Mouse (Mus musculus): ENCODE measurements at regions not wholly inside any gene's neighbourhood (a gene's known extent, or its start where the extent isn't known, plus 50 kb on each side); places are given as distances from the start of the nearest gene placed in this dataset.

- ATAC-seq (replicated peaks; ENCODE audit: low FRiP score), result no peak
- Histone ChIP-seq H3K27me3 (ENCODE audit: control insufficient read depth, insufficient read depth, low read length) (no peaks in the 10 kb centered on the region), H3K9ac (ENCODE audit: low read length) (no peak overlapping the region), H3K4me2 (ENCODE audit: low read depth, low read length, severe bottlenecking) (no peak overlapping the region), H3K36me3 (ENCODE audit: control insufficient read depth, insufficient read depth, low read length) (no peaks in the 10 kb centered on the region), H3K9me3 (ENCODE audit: control insufficient read depth, low read length) (no peaks in the 10 kb centered on the region), H3K4me3 (ENCODE audit: low read depth, low read length) (no peak overlapping the region), H3K4me1 (replicated peaks; ENCODE audit: control insufficient read depth, insufficient read depth, low read length) (no peaks in the 10 kb centered on the region), H3K27ac (ENCODE audit: low read depth, low read length) (no peak overlapping the region)
- WGBS, result 31% methylated on average over 5 of the region's 5 CpGs
- no peak for DNase-seq (ENCODE audit: low spot score)
Observed at GRCm38 (mm10) chr6:133904501-133904900, 50.9 kb upstream of the Kap start.

- DNase-seq (ENCODE audit: low spot score), result no peak
- H3K4me3 ChIP-seq (ENCODE audit: low read depth, low read length), result no peak overlapping the region
- H3K27ac ChIP-seq (ENCODE audit: low read depth, low read length), result no peak overlapping the region
- 89% methylated on average over 7 of the region's 7 CpGs for WGBS
- no peaks in the 10 kb centered on the region for H3K4me1 ChIP-seq (replicated peaks; ENCODE audit: control insufficient read depth, insufficient read depth, low read length)
- no peaks in the 10 kb centered on the region for H3K9me3 ChIP-seq (ENCODE audit: control insufficient read depth, low read length)
- H3K9ac ChIP-seq (ENCODE audit: low read length), result no peak overlapping the region
- H3K27me3 ChIP-seq (ENCODE audit: control insufficient read depth, insufficient read depth, low read length), result no peaks in the 10 kb centered on the region
- no peak for ATAC-seq (replicated peaks; ENCODE audit: low FRiP score)
- H3K36me3 ChIP-seq (ENCODE audit: control insufficient read depth, insufficient read depth, low read length), result no peaks in the 10 kb centered on the region
- no peak overlapping the region for H3K4me2 ChIP-seq (ENCODE audit: low read depth, low read length, severe bottlenecking)
Observed at GRCm38 (mm10) chr6:133934667-133935066, 81.1 kb upstream of the Kap start.

GRCm38 (mm10) chr6:133935671-133936070 lies 82.1 kb upstream of the Kap start:
- Histone ChIP-seq H3K4me1 (replicated peaks; ENCODE audit: control insufficient read depth, insufficient read depth, low read length) (no peaks in the 10 kb centered on the region), H3K4me3 (ENCODE audit: low read depth, low read length) (no peak overlapping the region), H3K4me2 (ENCODE audit: low read depth, low read length, severe bottlenecking) (no peak overlapping the region), H3K36me3 (ENCODE audit: control insufficient read depth, insufficient read depth, low read length) (no peaks in the 10 kb centered on the region), H3K27me3 (ENCODE audit: control insufficient read depth, insufficient read depth, low read length) (no peaks in the 10 kb centered on the region), H3K27ac (ENCODE audit: low read depth, low read length) (no peak overlapping the region), H3K9me3 (ENCODE audit: control insufficient read depth, low read length) (no peaks in the 10 kb centered on the region), H3K9ac (ENCODE audit: low read length) (no peak overlapping the region)
- ATAC-seq (replicated peaks; ENCODE audit: low FRiP score) (no peak), DNase-seq (ENCODE audit: low spot score) (no peak)
- WGBS, result 90% methylated on average over 2 of the region's 2 CpGs

GRCm38 (mm10) chr6:133959902-133960634 lies 75.4 kb upstream of the Etv6 start:
- WGBS, result 83% methylated on average over 11 of the region's 11 CpGs
- no peaks in the 10 kb centered on the region for H3K36me3 ChIP-seq (ENCODE audit: control insufficient read depth, insufficient read depth, low read length)
- H3K9me3 ChIP-seq (ENCODE audit: control insufficient read depth, low read length), result no peaks in the 10 kb centered on the region
- no peaks in the 10 kb centered on the region for H3K4me1 ChIP-seq (replicated peaks; ENCODE audit: control insufficient read depth, insufficient read depth, low read length)
- H3K27ac ChIP-seq (ENCODE audit: low read depth, low read length), result no peak overlapping the region
- H3K9ac ChIP-seq (ENCODE audit: low read length), result no peak overlapping the region
- no peak overlapping the region for H3K4me2 ChIP-seq (ENCODE audit: low read depth, low read length, severe bottlenecking)
- no peak for ATAC-seq (replicated peaks; ENCODE audit: low FRiP score)
- DNase-seq (ENCODE audit: low spot score), result no peak
- no peaks in the 10 kb centered on the region for H3K27me3 ChIP-seq (ENCODE audit: control insufficient read depth, insufficient read depth, low read length)
- H3K4me3 ChIP-seq (ENCODE audit: low read depth, low read length), result no peak overlapping the region

GRCm38 (mm10) chr6:133960713-133961112 lies 74.8 kb upstream of the Etv6 start:
- H3K36me3 ChIP-seq (ENCODE audit: control insufficient read depth, insufficient read depth, low read length), result no peaks in the 10 kb centered on the region
- no peak overlapping the region for H3K9ac ChIP-seq (ENCODE audit: low read length)
- DNase-seq (ENCODE audit: low spot score) (peak; percentile 72), ATAC-seq (replicated peaks; ENCODE audit: low FRiP score) (peak; percentile 56; the same call in 1 of the 2 replicates)
- 29% methylated on average over 7 of the region's 7 CpGs for WGBS
- H3K4me3 ChIP-seq (ENCODE audit: low read depth, low read length), result no peak overlapping the region
- H3K9me3 ChIP-seq (ENCODE audit: control insufficient read depth, low read length), result no peaks in the 10 kb centered on the region
- no peaks in the 10 kb centered on the region for H3K27me3 ChIP-seq (ENCODE audit: control insufficient read depth, insufficient read depth, low read length)
- no peak overlapping the region for H3K4me2 ChIP-seq (ENCODE audit: low read depth, low read length, severe bottlenecking)
- H3K4me1 ChIP-seq (replicated peaks; ENCODE audit: control insufficient read depth, insufficient read depth, low read length), result no peaks in the 10 kb centered on the region
- no peak overlapping the region for H3K27ac ChIP-seq (ENCODE audit: low read depth, low read length)

GRCm38 (mm10) chr6:133962641-133963040 lies 72.9 kb upstream of the Etv6 start:
- no peak for DNase-seq (ENCODE audit: low spot score)
- no peaks in the 10 kb centered on the region for H3K36me3 ChIP-seq (ENCODE audit: control insufficient read depth, insufficient read depth, low read length)
- no peak overlapping the region for H3K27ac ChIP-seq (ENCODE audit: low read depth, low read length)
- H3K4me3 ChIP-seq (ENCODE audit: low read depth, low read length), result no peak overlapping the region
- 81% methylated on average over 5 of the region's 5 CpGs for WGBS
- no peak for ATAC-seq (replicated peaks; ENCODE audit: low FRiP score)
- no peaks in the 10 kb centered on the region for H3K4me1 ChIP-seq (replicated peaks; ENCODE audit: control insufficient read depth, insufficient read depth, low read length)
- H3K27me3 ChIP-seq (ENCODE audit: control insufficient read depth, insufficient read depth, low read length), result no peaks in the 10 kb centered on the region
- H3K4me2 ChIP-seq (ENCODE audit: low read depth, low read length, severe bottlenecking), result no peak overlapping the region
- no peaks in the 10 kb centered on the region for H3K9me3 ChIP-seq (ENCODE audit: control insufficient read depth, low read length)
- H3K9ac ChIP-seq (ENCODE audit: low read length), result no peak overlapping the region

- no peak for ATAC-seq (replicated peaks; ENCODE audit: low FRiP score)
- 88% methylated on average over 6 of the region's 6 CpGs for WGBS
Observed at GRCm38 (mm10) chr6:133963264-133963663, 72.2 kb upstream of the Etv6 start.

GRCm38 (mm10) chr6:133967286-133967685 lies 68.2 kb upstream of the Etv6 start:
- ATAC-seq (replicated peaks; ENCODE audit: low FRiP score), result no peak
- DNase-seq (ENCODE audit: low spot score), result no peak
- Histone ChIP-seq H3K4me3 (ENCODE audit: low read depth, low read length) (no peak overlapping the region), H3K27ac (ENCODE audit: low read depth, low read length) (no peak overlapping the region), H3K36me3 (ENCODE audit: control insufficient read depth, insufficient read depth, low read length) (no peaks in the 10 kb centered on the region), H3K9me3 (ENCODE audit: control insufficient read depth, low read length) (no peaks in the 10 kb centered on the region), H3K4me2 (ENCODE audit: low read depth, low read length, severe bottlenecking) (no peak overlapping the region), H3K27me3 (ENCODE audit: control insufficient read depth, insufficient read depth, low read length) (no peaks in the 10 kb centered on the region), H3K9ac (ENCODE audit: low read length) (no peak overlapping the region), H3K4me1 (replicated peaks; ENCODE audit: control insufficient read depth, insufficient read depth, low read length) (no peaks in the 10 kb centered on the region)
- WGBS, result 94% methylated on average over 3 of the region's 3 CpGs

More at GRCm38 (mm10) chr6:133963264-133963663, 72.2 kb upstream of the Etv6 start:
- Histone ChIP-seq H3K9ac (ENCODE audit: low read length) (no peak overlapping the region), H3K4me3 (ENCODE audit: low read depth, low read length) (no peak overlapping the region), H3K27ac (ENCODE audit: low read depth, low read length) (no peak overlapping the region), H3K9me3 (ENCODE audit: control insufficient read depth, low read length) (no peaks in the 10 kb centered on the region), H3K27me3 (ENCODE audit: control insufficient read depth, insufficient read depth, low read length) (no peaks in the 10 kb centered on the region), H3K4me2 (ENCODE audit: low read depth, low read length, severe bottlenecking) (no peak overlapping the region), H3K4me1 (replicated peaks; ENCODE audit: control insufficient read depth, insufficient read depth, low read length) (no peaks in the 10 kb centered on the region), H3K36me3 (ENCODE audit: control insufficient read depth, insufficient read depth, low read length) (no peaks in the 10 kb centered on the region)
- no peak for DNase-seq (ENCODE audit: low spot score)

GRCm38 (mm10) chr6:133972054-133972705 lies 63.3 kb upstream of the Etv6 start:
- Histone ChIP-seq H3K4me1 (replicated peaks; ENCODE audit: control insufficient read depth, insufficient read depth, low read length) (no peaks in the 10 kb centered on the region), H3K9me3 (ENCODE audit: control insufficient read depth, low read length) (no peaks in the 10 kb centered on the region), H3K4me2 (ENCODE audit: low read depth, low read length, severe bottlenecking) (no peak overlapping the region), H3K27me3 (ENCODE audit: control insufficient read depth, insufficient read depth, low read length) (no peaks in the 10 kb centered on the region), H3K4me3 (ENCODE audit: low read depth, low read length) (no peak overlapping the region), H3K36me3 (ENCODE audit: control insufficient read depth, insufficient read depth, low read length) (no peaks in the 10 kb centered on the region), H3K9ac (ENCODE audit: low read length) (no peak overlapping the region), H3K27ac (ENCODE audit: low read depth, low read length) (no peak overlapping the region)
- DNase-seq (ENCODE audit: low spot score) (no peak), ATAC-seq (replicated peaks; ENCODE audit: low FRiP score) (no peak)
- 74% methylated on average over 6 of the region's 6 CpGs for WGBS

Measured in forebrain, embryonic 11.5 days (tissue).